Mouse (Mus musculus) kidney, adult 8-10 months (tissue): ENCODE results near the gene Tob1.

Experiments used
- DNase-seq, 2 experiments: peaks; one replicate each; pipeline ENCODE4 v3.0.0; 2022

Gene Tob1

GRCm38 (mm10) chr11:94199771-94200170 is 11.5 kb upstream of the Tob1 start:
- no peak for DNase-seq

GRCm38 (mm10) chr11:94200422-94200821 is 10.8 kb upstream of the Tob1 start:
- DNase-seq, result no peak

- DNase-seq, result no peak
Observed at GRCm38 (mm10) chr11:94202106-94202505, 9.1 kb upstream of the Tob1 start.

- no peak for DNase-seq
Observed at GRCm38 (mm10) chr11:94203066-94203465, 8.2 kb upstream of the Tob1 start.

GRCm38 (mm10) chr11:94206398-94207114 is 4.7 kb upstream of the Tob1 start:
- DNase-seq, result no peak

GRCm38 (mm10) chr11:94208811-94209675 is 2.2 kb upstream of the Tob1 start:
- DNase-seq, result no peak

GRCm38 (mm10) chr11:94209695-94210131 is 1.5 kb upstream of the Tob1 start:
- no peak for DNase-seq

- peak; percentile 95 to 97 for DNase-seq
Observed at GRCm38 (mm10) chr11:94210191-94211086, 815 bp upstream of the Tob1 start.

GRCm38 (mm10) chr11:94211651-94212488 is 616 bp downstream of the Tob1 start:
- peak; percentile 66 to 75 for DNase-seq

- peak in 1 of 2 experiments; percentile 36 for DNase-seq
Observed at GRCm38 (mm10) chr11:94212489-94212836, 1.2 kb downstream of the Tob1 start.

GRCm38 (mm10) chr11:94212997-94213396 is 1.7 kb downstream of the Tob1 start:
- no peak for DNase-seq

- DNase-seq, result peak in 1 of 2 experiments; percentile 39
Observed at GRCm38 (mm10) chr11:94213735-94214594, 2.7 kb downstream of the Tob1 start.

GRCm38 (mm10) chr11:94215581-94215980 is 4.3 kb downstream of the Tob1 start:
- no peak for DNase-seq

GRCm38 (mm10) chr11:94216247-94216646 is 5.0 kb downstream of the Tob1 start:
- DNase-seq, result no peak

GRCm38 (mm10) chr11:94221257-94221656 is 10.0 kb downstream of the Tob1 start:
- DNase-seq, result no peak

- DNase-seq, result no peak
Observed at GRCm38 (mm10) chr11:94223531-94223930, 12.3 kb downstream of the Tob1 start.

- peak; percentile 78 to 80 for DNase-seq
Observed at GRCm38 (mm10) chr11:94225985-94226384, 14.7 kb downstream of the Tob1 start.

GRCm38 (mm10) chr11:94228416-94228815 is 17.2 kb downstream of the Tob1 start:
- no peak for DNase-seq

GRCm38 (mm10) chr11:94229207-94229960 is 18.1 kb downstream of the Tob1 start:
- no peak for DNase-seq

- DNase-seq, result no peak
Observed at GRCm38 (mm10) chr11:94230244-94230643, 19.0 kb downstream of the Tob1 start.
